Mouse (Mus musculus): Measurements from ENCODE around the gene Ldb3. TPM values are rescaled to one million over a fixed set of nuclear protein-coding genes. Genes with fewer than 3 reads are reported as not detected.

Gene Ldb3
- polyA plus RNA-seq (2016; fragmentation: Nextera tagmentation; extraction: Ambion mirVana), result 0.22 and 1.9 TPM in 2 replicates

GRCm38 (mm10) chr14:34588498-34588897, at the start of gene Ldb3:
Gene Ldb3 (minus strand): TSS chr14:34588682.
- H3K27ac ChIP-seq, result no peak within 1 kb of the TSS
- H3K9ac ChIP-seq, result no peak within 1 kb of the TSS
- no peak within 1 kb of the TSS for H3K4me3 ChIP-seq
- no peak for ATAC-seq (ENCODE audit: low FRiP score)
- no peaks in the 10 kb centered on the region for H3K27me3 ChIP-seq
- no peaks in the 10 kb centered on the region for H3K36me3 ChIP-seq
- H3K9me3 ChIP-seq (replicated peaks), result no peaks in the 10 kb centered on the region
- 70% methylated on average over 8 of the region's 8 CpGs for WGBS
- no peak within 1 kb of the TSS for H3K4me2 ChIP-seq (replicated peaks)
- H3K4me1 ChIP-seq, result 0 out of 2 replicates have a peak, but pooled peaks cover 3% of the 10 kb centered on the region

DNA sequence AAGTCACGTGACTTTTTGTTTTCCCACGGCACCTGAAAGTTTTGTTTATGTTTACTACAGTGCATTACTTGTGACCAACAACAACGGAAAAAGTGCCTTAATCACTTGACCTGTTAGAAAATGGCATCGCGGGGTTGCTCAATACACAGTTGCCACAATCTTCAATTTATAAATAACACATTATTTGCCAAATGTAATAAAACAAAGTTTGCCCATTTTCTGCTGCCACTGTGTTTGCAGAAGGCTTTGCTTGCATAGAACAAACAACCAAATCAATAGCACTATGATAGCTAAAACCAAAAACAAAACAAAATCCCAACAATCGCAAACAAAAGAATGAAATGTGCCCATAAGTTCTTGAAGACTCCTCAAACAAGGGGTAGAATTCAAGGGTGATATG, 47.2 kb upstream of the Ldb3 start:
- H3K27me3 ChIP-seq, result no peaks in the 10 kb centered on the region
- H3K27ac ChIP-seq, result no peak overlapping the region
- H3K4me3 ChIP-seq, result no peak overlapping the region
- no peak overlapping the region for H3K4me2 ChIP-seq (replicated peaks)
- H3K9me3 ChIP-seq (replicated peaks), result no peaks in the 10 kb centered on the region
- ATAC-seq (ENCODE audit: low FRiP score), result no peak
- whole genome bisulfite sequencing, result 91% methylated on average over 6 of the region's 6 CpGs
- no peak overlapping the region for H3K9ac ChIP-seq
- H3K4me1 ChIP-seq, result no peaks in the 10 kb centered on the region
- no peaks in the 10 kb centered on the region for H3K36me3 ChIP-seq

- Histone ChIP-seq H3K4me3 (no peak overlapping the region), H3K9ac (no peak overlapping the region), H3K27me3 (no peaks in the 10 kb centered on the region), H3K9me3 (replicated peaks) (no peaks in the 10 kb centered on the region), H3K4me2 (replicated peaks) (no peak overlapping the region), H3K4me1 (no peaks in the 10 kb centered on the region), H3K27ac (no peak overlapping the region), H3K36me3 (no peaks in the 10 kb centered on the region)
- WGBS, result 44% methylated on average over 7 of the region's 7 CpGs
- ATAC-seq (ENCODE audit: low FRiP score), result no peak
These were observed 46.7 kb upstream of the Ldb3 start for GRCm38 (mm10) chr14:34635192-34635591.

DNA sequence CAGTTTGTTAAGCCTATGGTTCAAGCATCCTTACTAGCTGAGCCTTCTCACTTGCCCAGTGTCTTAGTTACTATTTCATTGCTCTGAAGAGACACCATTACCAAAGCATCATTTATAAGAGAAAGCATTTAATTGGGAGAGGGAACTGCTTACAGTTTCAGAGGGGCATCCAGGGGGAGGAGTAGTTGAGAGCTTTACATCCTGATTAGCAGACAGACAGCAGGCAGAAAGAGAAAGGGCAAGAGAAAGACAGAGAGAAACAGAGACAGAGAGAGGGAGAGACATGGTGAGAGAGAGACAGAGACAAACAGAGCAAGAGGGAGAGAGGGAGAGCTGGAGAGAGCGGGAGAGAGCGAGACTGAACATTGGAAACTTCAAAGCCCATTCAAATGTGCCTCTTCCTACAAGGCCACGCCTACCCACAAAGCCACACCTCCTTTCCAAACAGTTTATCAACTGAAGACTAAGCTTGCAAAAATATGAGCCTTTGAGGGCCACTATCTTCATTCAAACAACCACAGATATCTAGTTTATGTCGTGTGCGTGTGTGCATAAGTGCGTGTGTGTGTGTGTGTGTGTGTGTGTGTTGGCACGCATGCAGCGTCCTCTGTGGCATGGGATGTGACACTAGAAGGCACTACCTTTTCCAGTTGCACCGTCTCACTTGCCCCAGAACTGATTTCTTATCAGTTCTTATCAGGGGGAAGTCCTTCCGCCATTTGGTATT, 44.4 kb upstream of the Ldb3 start:
- H3K36me3 ChIP-seq, result no peaks in the 10 kb centered on the region
- no peaks in the 10 kb centered on the region for H3K9me3 ChIP-seq (replicated peaks)
- no peak for ATAC-seq (ENCODE audit: low FRiP score)
- no peaks in the 10 kb centered on the region for H3K4me1 ChIP-seq
- no peaks in the 10 kb centered on the region for H3K27me3 ChIP-seq
- no peak overlapping the region for H3K4me3 ChIP-seq
- 80% methylated on average over 10 of the region's 10 CpGs for WGBS
- no peak overlapping the region for H3K27ac ChIP-seq
- H3K4me2 ChIP-seq (replicated peaks), result no peak overlapping the region
- H3K9ac ChIP-seq, result no peak overlapping the region

DNA sequence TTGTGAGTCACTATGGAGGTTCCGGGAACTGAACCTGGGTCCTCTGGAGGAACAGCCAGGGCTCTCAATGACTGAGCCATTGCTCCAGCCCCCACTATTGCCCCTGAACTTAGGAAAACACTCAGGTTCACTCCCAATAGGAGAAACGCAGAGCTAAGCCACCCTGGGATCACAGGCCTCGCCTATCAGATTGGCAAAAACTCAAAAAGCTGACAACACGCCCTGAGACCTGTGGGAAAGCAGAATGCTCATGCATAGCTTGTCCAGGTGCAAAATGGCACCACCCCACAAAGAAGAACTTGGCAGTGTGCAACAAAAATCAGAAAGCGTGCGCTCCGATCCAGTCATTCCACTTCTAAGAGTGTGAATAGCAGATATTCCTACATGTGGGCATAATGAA, 38.3 kb upstream of the Ldb3 start:
- no peak for ATAC-seq (ENCODE audit: low FRiP score)
- no peaks in the 10 kb centered on the region for H3K9me3 ChIP-seq (replicated peaks)
- H3K4me2 ChIP-seq (replicated peaks), result no peak overlapping the region
- H3K9ac ChIP-seq, result no peak overlapping the region
- no peaks in the 10 kb centered on the region for H3K4me1 ChIP-seq
- H3K27ac ChIP-seq, result no peak overlapping the region
- no peaks in the 10 kb centered on the region for H3K27me3 ChIP-seq
- H3K4me3 ChIP-seq, result no peak overlapping the region
- H3K36me3 ChIP-seq, result no peaks in the 10 kb centered on the region
- 88% methylated on average over 7 of the region's 7 CpGs for WGBS

GRCm38 (mm10) chr14:34623531-34624210, 35.2 kb upstream of the Ldb3 start:
- H3K4me3 ChIP-seq, result no peak overlapping the region
- 82% methylated on average over 16 of the region's 16 CpGs for WGBS

DNA sequence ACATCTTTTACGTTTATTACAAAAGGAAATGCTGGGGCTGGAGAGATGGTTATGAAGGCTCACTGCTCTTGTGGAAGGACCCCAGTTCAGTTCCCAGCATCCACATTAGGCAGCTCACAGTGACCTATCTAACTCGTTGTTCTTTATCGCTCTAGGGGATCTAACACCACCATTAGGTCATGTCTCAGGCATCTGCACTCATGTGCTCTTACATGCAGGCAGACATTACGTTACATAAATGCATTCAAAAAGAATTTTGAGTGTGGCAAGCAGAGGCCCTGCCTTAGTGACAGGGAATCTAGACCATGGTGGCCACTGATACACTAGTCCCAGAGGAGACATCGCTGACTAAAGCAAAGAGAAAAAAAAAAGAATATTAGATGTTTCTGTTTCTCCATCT, 34.6 kb upstream of the Ldb3 start:
- H3K27ac ChIP-seq, result no peak overlapping the region
- no peaks in the 10 kb centered on the region for H3K4me1 ChIP-seq
- H3K36me3 ChIP-seq, result no peaks in the 10 kb centered on the region
- 91% methylated on average over 5 of the region's 5 CpGs for WGBS
- H3K9ac ChIP-seq, result no peak overlapping the region
- H3K9me3 ChIP-seq (replicated peaks), result no peaks in the 10 kb centered on the region
- no peak for ATAC-seq (ENCODE audit: low FRiP score)
- no peaks in the 10 kb centered on the region for H3K27me3 ChIP-seq
- no peak overlapping the region for H3K4me3 ChIP-seq
- H3K4me2 ChIP-seq (replicated peaks), result no peak overlapping the region

More at GRCm38 (mm10) chr14:34623531-34624210, 35.2 kb upstream of the Ldb3 start:
- H3K4me2 ChIP-seq (replicated peaks), result no peak overlapping the region
- H3K36me3 ChIP-seq, result no peaks in the 10 kb centered on the region
- H3K9me3 ChIP-seq (replicated peaks), result no peaks in the 10 kb centered on the region
- H3K9ac ChIP-seq, result no peak overlapping the region
- no peaks in the 10 kb centered on the region for H3K27me3 ChIP-seq
- no peak for ATAC-seq (ENCODE audit: low FRiP score)
- H3K27ac ChIP-seq, result no peak overlapping the region
- no peaks in the 10 kb centered on the region for H3K4me1 ChIP-seq

DNA sequence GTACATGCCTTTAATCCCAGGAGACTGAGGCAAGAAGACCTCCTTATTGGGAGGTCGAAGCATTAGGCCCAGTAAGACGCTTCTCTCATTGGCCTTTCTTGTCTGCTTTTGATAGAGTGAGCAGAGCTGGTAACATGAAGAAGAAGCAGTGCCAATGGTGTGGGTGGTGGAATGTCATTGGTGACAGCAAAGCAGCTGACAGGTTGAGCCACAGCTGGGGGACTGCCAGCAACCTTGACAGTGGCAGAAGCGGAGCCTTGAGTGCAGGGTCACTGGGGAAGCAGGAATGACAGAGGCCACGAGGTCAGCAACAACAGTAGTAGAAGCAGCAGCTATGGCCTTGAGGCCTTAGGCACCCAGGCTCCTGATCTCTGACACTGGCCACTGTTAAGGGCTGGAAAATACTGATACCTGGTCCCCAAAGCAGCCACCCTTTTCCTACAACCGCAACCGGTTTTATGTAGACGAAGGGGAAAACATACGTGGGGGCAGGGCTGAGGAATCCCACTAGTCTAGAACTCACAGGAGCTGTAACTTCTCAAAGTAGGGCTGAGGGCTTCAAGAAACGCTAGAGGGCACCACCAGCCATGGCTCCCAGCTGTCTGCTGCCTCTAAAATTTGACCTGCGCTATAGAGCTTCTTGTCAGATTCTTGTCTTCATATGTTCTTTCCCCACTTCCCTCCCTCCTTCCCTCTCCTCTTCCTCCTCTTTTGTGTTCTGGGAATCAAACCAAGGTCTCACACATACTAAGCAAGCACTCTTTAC, 32.3 kb upstream of the Ldb3 start:
- H3K36me3 ChIP-seq, result no peaks in the 10 kb centered on the region
- H3K9ac ChIP-seq, result no peak overlapping the region
- H3K27ac ChIP-seq, result no peak overlapping the region
- no peaks in the 10 kb centered on the region for H3K9me3 ChIP-seq (replicated peaks)
- no peak overlapping the region for H3K4me2 ChIP-seq (replicated peaks)
- peaks cover 18% of the 10 kb centered on the region; the same call in 1 of the 2 replicates for H3K27me3 ChIP-seq
- H3K4me1 ChIP-seq, result no peaks in the 10 kb centered on the region
- no peak overlapping the region for H3K4me3 ChIP-seq
- no peak for ATAC-seq (ENCODE audit: low FRiP score)
- WGBS, result 38% methylated on average over 10 of the region's 10 CpGs

GRCm38 (mm10) chr14:34618808-34619207, 30.3 kb upstream of the Ldb3 start:
- Histone ChIP-seq H3K4me3 (no peak overlapping the region), H3K4me1 (peaks cover 7% of the 10 kb centered on the region), H3K4me2 (replicated peaks) (no peak overlapping the region), H3K9ac (no peak overlapping the region), H3K27me3 (peaks cover 36% of the 10 kb centered on the region), H3K27ac (no peak overlapping the region), H3K9me3 (replicated peaks) (no peaks in the 10 kb centered on the region), H3K36me3 (no peaks in the 10 kb centered on the region)
- 39% methylated on average over 9 of the region's 9 CpGs for WGBS
- ATAC-seq (ENCODE audit: low FRiP score), result no peak

- H3K36me3 ChIP-seq, result no peaks in the 10 kb centered on the region
- peak; percentile 75 for ATAC-seq (ENCODE audit: low FRiP score)
- H3K9me3 ChIP-seq (replicated peaks), result no peaks in the 10 kb centered on the region
- no peak overlapping the region for H3K9ac ChIP-seq
- WGBS, result 3% methylated on average over 8 of the region's 8 CpGs
- no peak overlapping the region for H3K4me2 ChIP-seq (replicated peaks)
- H3K4me3 ChIP-seq, result no peak overlapping the region
- peaks cover 7% of the 10 kb centered on the region for H3K4me1 ChIP-seq
- H3K27ac ChIP-seq, result no peak overlapping the region
- H3K27me3 ChIP-seq, result peaks cover 42% of the 10 kb centered on the region
These were observed 28.3 kb upstream of the Ldb3 start for GRCm38 (mm10) chr14:34616821-34617220.

- H3K4me2 ChIP-seq (replicated peaks), result no peak overlapping the region
- no peak overlapping the region for H3K27ac ChIP-seq
- no peaks in the 10 kb centered on the region for H3K36me3 ChIP-seq
- H3K9me3 ChIP-seq (replicated peaks), result no peaks in the 10 kb centered on the region
- no peak overlapping the region for H3K4me3 ChIP-seq
- WGBS, result 45% methylated on average over 4 of the region's 4 CpGs
- no peak for ATAC-seq (ENCODE audit: low FRiP score)
- H3K27me3 ChIP-seq, result peaks cover 42% of the 10 kb centered on the region
- no peak overlapping the region for H3K9ac ChIP-seq
- peaks cover 7% of the 10 kb centered on the region for H3K4me1 ChIP-seq
These were observed 27.1 kb upstream of the Ldb3 start for GRCm38 (mm10) chr14:34615625-34616024.

DNA sequence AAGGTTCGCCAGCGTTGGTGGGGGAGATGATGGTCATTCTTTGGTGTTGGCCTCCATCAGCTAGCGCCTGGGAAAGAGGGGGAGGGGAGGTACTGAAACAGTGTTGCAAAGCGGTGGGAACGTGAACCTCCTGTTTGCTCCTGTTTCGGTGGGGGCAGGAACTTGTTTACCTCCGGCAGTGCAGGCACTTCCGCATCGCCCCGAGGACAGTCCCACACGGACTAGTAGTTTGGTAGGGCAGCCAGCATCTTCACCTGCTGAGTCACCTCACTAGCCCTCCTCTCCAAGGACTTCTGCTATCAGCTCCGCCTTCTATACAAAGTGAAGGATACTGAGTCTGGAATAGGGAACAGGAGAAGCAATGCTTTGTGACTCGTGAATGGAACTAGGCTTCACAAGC, 26.6 kb upstream of the Ldb3 start:
- H3K9me3 ChIP-seq (replicated peaks), result no peaks in the 10 kb centered on the region
- no peak overlapping the region for H3K27ac ChIP-seq
- WGBS, result 1% methylated on average over 13 of the region's 13 CpGs
- H3K27me3 ChIP-seq, result peaks cover 42% of the 10 kb centered on the region
- H3K4me3 ChIP-seq, result peak overlapping the region; percentile 10; the same call in 1 of the 2 replicates
- ATAC-seq (ENCODE audit: low FRiP score), result no peak
- no peaks in the 10 kb centered on the region for H3K36me3 ChIP-seq
- 0 out of 2 replicates have a peak overlapping the region, but pooled peaks have one; percentile 18 for H3K9ac ChIP-seq
- H3K4me2 ChIP-seq (replicated peaks), result peak overlapping the region; percentile 43
- peaks cover 7% of the 10 kb centered on the region for H3K4me1 ChIP-seq
